Mouse (Mus musculus) lung, embryonic 14.5 days (tissue): Measurements from ENCODE around the gene Sema3b. TPM values are rescaled to one million over a fixed set of nuclear protein-coding genes. Genes with fewer than 3 reads are reported as not detected.
A peak's percentile ranks its signal among the peaks of the same experiment; 100 is the strongest.

ENCODE experiments used
- ATAC-seq: fragments of 200-750 bp; cut with Nextera tagmentation; 2 replicates; pipeline ENCODE4 v1.8.0; 2017; ENCODE audit warnings: mild to moderate bottlenecking, moderate TSS enrichment, moderate library complexity; ENCODE audit not compliant: insufficient read depth
- DNase-seq: peaks from one replicate; pipeline ENCODE4 v3.0.0-alpha.2; 2015
- H3K27ac ChIP-seq: fragments of 300-500 bp; sonication (generic); 2 replicates; pipeline ENCODE4 v1.5.1; 2014; ENCODE audit warnings: low read depth, mild to moderate bottlenecking, moderate library complexity
- H3K27me3 ChIP-seq: fragments of 300-500 bp; sonication (generic); 2 replicates; pipeline ENCODE4 v1.6.1; 2014; ENCODE audit warnings: low read length, control low read depth; ENCODE audit not compliant: insufficient read depth
- H3K36me3 ChIP-seq: fragments of 300-500 bp; sonication (generic); 2 replicates; pipeline ENCODE4 v1.6.1; 2014; ENCODE audit warnings: control low read depth; ENCODE audit not compliant: insufficient read depth
- H3K4me1 ChIP-seq: fragments of 300-500 bp; sonication (generic); 2 replicates; pipeline ENCODE4 v1.6.1; 2014; ENCODE audit warnings: antibody characterized with exemption, control low read depth; ENCODE audit not compliant: insufficient read depth
- H3K4me2 ChIP-seq: fragments of 300-500 bp; sonication (generic); 2 replicates; pipeline ENCODE4 v1.6.1; 2014; ENCODE audit warnings: mild to moderate bottlenecking
- H3K4me3 ChIP-seq: fragments of 300-500 bp; sonication (generic); 2 replicates; pipeline ENCODE4 v1.5.1; 2014; ENCODE audit warnings: low read depth, low read length
- H3K9ac ChIP-seq: fragments of 300-500 bp; sonication (generic); 2 replicates; pipeline ENCODE4 v1.6.1; 2014
- H3K9me3 ChIP-seq: fragments of 300-500 bp; sonication (generic); 2 replicates; pipeline ENCODE4 v1.6.1; 2016; ENCODE audit warnings: low read depth, low read length, control low read depth
- CTCF ChIP-seq: IDR thresholded peaks from 2 replicates; pipeline ENCODE4 v1.5.1; 2016; ENCODE audit warnings: antibody characterized with exemption, low read depth
- WGBS: fragments of 180-500 bp; shearing (Covaris S2); extraction: QIAGEN DNeasy Blood & Tissue Kit; methylation state at CpG from one replicate; pipeline ENCODE4 v1.1.7; 2014; 5-methylcytosine and 5-hydroxymethylcytosine counted together
- polyA plus RNA-seq: library from polyadenylated mRNA; unstranded; fragments of >200 nt; fragmentation: Nextera tagmentation; extraction: Ambion mirVana; gene quantifications from 2 replicates; pipeline ENCODE4 v1.2.1, GENCODE M21; 2014

Sema3b gene
- polyA plus RNA-seq, 1 experiment from 2014 or later, result 5.3 TPM

- H3K36me3 ChIP-seq, result peaks cover 18% of the 10 kb centered on the region
- H3K9ac ChIP-seq, result no peak overlapping the region
- no peaks in the 10 kb centered on the region for H3K9me3 ChIP-seq
- no peak overlapping the region for H3K4me3 ChIP-seq
- no peak for TF ChIP-seq CTCF
- WGBS, result 62% methylated on average over 5 of the region's 5 CpGs
- no peaks in the 10 kb centered on the region for H3K27me3 ChIP-seq
- no peak overlapping the region for H3K4me2 ChIP-seq
- DNase-seq (no peak), ATAC-seq (no peak)
- H3K27ac ChIP-seq, result no peak overlapping the region
- H3K4me1 ChIP-seq, result no peaks in the 10 kb centered on the region
These were observed 10.6 kb downstream of the Sema3b start for GRCm38 (mm10) chr9:107598385-107598784.

- no peak for TF ChIP-seq CTCF
- Histone ChIP-seq H3K4me2 (no peak overlapping the region), H3K36me3 (peaks cover 33% of the 10 kb centered on the region), H3K9ac (no peak overlapping the region), H3K27me3 (no peaks in the 10 kb centered on the region), H3K9me3 (no peaks in the 10 kb centered on the region), H3K4me1 (no peaks in the 10 kb centered on the region), H3K27ac (no peak overlapping the region; the same call in 1 of the 2 replicates), H3K4me3 (no peak overlapping the region)
- no peak for DNase-seq
- WGBS, result 83% methylated on average over 11 of the region's 11 CpGs
- no peak for ATAC-seq
These were observed 12.1 kb downstream of the Sema3b start for GRCm38 (mm10) chr9:107596619-107597569.

- WGBS, result 82% methylated on average over 8 of the region's 8 CpGs
- H3K4me2 ChIP-seq, result no peak overlapping the region
These were observed 14.6 kb downstream of the Sema3b start for GRCm38 (mm10) chr9:107594281-107595062.

GRCm38 (mm10) chr9:107593101-107593976, 15.7 kb downstream of the Sema3b start:
- 81% methylated on average over 11 of the region's 11 CpGs for whole genome bisulfite sequencing
- no peaks in the 10 kb centered on the region for H3K27me3 ChIP-seq
- ATAC-seq (no peak), DNase-seq (no peak)
- no peak overlapping the region for H3K4me2 ChIP-seq
- H3K4me1 ChIP-seq, result peaks cover 5% of the 10 kb centered on the region; the same call in 1 of the 2 replicates
- H3K4me3 ChIP-seq, result no peak overlapping the region
- H3K9me3 ChIP-seq, result no peaks in the 10 kb centered on the region
- TF ChIP-seq CTCF, result no peak
- H3K27ac ChIP-seq, result no peak overlapping the region
- H3K36me3 ChIP-seq, result peaks cover 57% of the 10 kb centered on the region
- H3K9ac ChIP-seq, result no peak overlapping the region

More at GRCm38 (mm10) chr9:107594281-107595062, 14.6 kb downstream of the Sema3b start:
- DNase-seq (no peak), ATAC-seq (no peak)
- H3K36me3 ChIP-seq, result peaks cover 57% of the 10 kb centered on the region
- no peak overlapping the region for H3K9ac ChIP-seq
- no peak for TF ChIP-seq CTCF
- no peaks in the 10 kb centered on the region for H3K27me3 ChIP-seq
- H3K27ac ChIP-seq, result no peak overlapping the region
- no peak overlapping the region for H3K4me3 ChIP-seq
- H3K4me1 ChIP-seq, result no peaks in the 10 kb centered on the region
- no peaks in the 10 kb centered on the region for H3K9me3 ChIP-seq

GRCm38 (mm10) chr9:107590773-107591060, 18.3 kb downstream of the Sema3b start:
- ATAC-seq (no peak), DNase-seq (no peak)
- H3K9ac ChIP-seq, result no peak overlapping the region
- no peak overlapping the region for H3K4me2 ChIP-seq
- no peaks in the 10 kb centered on the region for H3K9me3 ChIP-seq
- TF ChIP-seq CTCF, result no peak
- no peak overlapping the region for H3K4me3 ChIP-seq
- H3K27ac ChIP-seq, result no peak overlapping the region
- no peaks in the 10 kb centered on the region for H3K27me3 ChIP-seq
- 90% methylated on average over 6 of the region's 6 CpGs for WGBS
- H3K36me3 ChIP-seq, result peaks cover 57% of the 10 kb centered on the region
- H3K4me1 ChIP-seq, result peaks cover 8% of the 10 kb centered on the region; the same call in 1 of the 2 replicates

- Histone ChIP-seq H3K4me2 (peak overlapping the region; percentile 96), H3K9ac (no peak overlapping the region), H3K9me3 (no peaks in the 10 kb centered on the region), H3K36me3 (peaks cover 57% of the 10 kb centered on the region), H3K4me1 (peaks cover 8% of the 10 kb centered on the region; the same call in 1 of the 2 replicates), H3K27me3 (no peaks in the 10 kb centered on the region), H3K27ac (no peak overlapping the region), H3K4me3 (peak overlapping the region; percentile 4; the same call in 1 of the 2 replicates)
- ATAC-seq (no peak), DNase-seq (no peak)
- 79% methylated on average over 25 of the region's 25 CpGs for WGBS
- no peak for TF ChIP-seq CTCF
These were observed 18.8 kb downstream of the Sema3b start for GRCm38 (mm10) chr9:107590058-107590772.
